Mouse (Mus musculus) T-helper 2 cell (primary cell): ENCODE results near the gene Vdr.

Experiments
- in situ Hi-C: fragments of 300-600 bp; cut with MboI, MseI; formaldehyde crosslinking; loops from one replicate; pipeline ENCODE4 v1.15.1; 2025; ENCODE audit warnings: high pct_unique_total_duplicates

Gene Vdr

DNA sequence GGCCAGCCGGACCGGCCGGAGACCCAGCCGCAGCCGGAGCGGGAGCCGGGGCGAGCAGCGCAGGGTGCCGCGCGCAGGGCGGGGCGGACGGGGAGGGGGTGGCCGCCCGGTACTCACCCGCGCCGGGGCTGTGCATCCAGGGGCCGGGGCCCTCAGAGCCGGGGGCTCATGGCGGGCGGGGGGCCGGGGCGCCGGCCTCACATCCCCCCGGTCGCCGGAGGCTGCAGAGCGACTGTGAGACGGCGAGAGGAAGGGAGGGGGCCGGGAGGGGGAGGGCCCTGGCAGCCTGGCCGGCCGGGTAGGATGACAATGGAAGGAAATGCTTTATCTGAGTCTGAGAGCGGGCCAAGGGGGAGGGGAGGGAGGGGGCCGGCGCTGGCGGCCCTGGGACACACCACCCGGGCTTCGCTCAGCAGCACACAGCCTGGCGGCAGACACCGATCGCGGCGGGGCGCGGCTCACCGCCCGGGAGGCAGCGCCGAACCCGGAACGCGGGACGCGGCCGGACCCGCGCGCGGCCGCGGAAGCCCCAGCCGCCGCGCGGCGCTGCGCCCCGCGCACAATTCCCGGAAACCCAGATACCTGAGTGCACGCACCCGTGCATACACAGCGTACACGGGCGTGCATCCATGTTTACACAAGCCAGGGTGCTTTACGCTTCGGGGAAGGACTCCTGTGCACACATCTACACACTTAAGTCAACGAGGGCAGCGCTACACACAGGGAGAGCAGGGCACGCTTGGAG lies 79.0 kb downstream of the Vdr start:
- in situ Hi-C loops = loop anchor here (5.0 kb wide), 1 partner anchor 39 kb away; no protein-coding TSS in a partner anchor

DNA sequence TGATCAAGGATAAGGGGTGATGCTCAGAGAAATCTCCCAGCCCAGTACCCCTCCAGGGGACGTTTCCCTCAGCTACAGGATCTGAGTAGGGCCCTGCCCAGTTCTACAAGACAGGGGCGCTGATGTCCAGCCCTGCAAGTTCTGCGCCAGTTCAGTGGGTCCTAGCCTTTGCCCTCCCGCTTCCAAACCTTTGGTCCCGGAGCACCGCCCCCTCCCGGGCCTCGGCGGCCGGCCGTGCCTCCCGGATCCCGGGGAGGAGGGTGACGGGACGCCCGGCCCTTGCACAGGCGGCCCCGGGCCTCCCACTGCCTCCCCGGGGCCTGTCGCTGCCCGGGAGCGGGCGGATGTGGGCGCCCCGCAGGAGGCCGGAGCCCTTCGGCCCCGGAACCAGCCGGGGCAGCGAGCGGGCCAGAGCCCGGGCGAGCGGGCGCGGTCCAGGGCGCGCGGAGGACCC lies 79.6 kb downstream of the Vdr start:
- in situ Hi-C loops = loop anchor here (5.0 kb wide), 1 partner anchor 39 kb away; no protein-coding TSS in a partner anchor

GRCm38 (mm10) chr15:97830253-97830787 lies 80.1 kb downstream of the Vdr start:
- in situ Hi-C loops = loop anchor here (5.0 kb wide), 1 partner anchor 38 kb away; no protein-coding TSS in a partner anchor

DNA sequence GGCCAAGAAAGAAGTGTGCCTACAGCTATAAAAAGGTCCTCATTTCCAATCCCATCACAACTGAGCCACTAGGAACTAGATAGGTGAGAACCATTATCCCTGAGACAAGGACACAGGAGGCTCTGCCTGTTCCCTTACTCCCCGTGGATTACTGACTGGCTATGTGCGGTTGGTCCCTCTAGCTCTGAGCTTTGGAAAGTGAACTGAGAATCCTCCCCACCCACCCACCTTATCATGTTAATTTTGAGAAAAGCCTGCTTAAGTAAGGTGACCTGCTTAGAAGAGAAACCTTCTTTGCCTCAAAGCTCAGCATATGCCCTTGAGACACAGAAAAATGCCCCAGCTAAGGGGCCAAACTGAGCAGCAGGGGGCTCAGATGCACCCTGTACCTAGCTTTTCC lies 81.0 kb downstream of the Vdr start:
- in situ Hi-C loops = no loop called here

GRCm38 (mm10) chr15:97828901-97829338 lies 81.5 kb downstream of the Vdr start:
- in situ Hi-C loops = no loop called here

GRCm38 (mm10) chr15:97828221-97828842 lies 82.1 kb downstream of the Vdr start:
- in situ Hi-C loops = no loop called here

DNA sequence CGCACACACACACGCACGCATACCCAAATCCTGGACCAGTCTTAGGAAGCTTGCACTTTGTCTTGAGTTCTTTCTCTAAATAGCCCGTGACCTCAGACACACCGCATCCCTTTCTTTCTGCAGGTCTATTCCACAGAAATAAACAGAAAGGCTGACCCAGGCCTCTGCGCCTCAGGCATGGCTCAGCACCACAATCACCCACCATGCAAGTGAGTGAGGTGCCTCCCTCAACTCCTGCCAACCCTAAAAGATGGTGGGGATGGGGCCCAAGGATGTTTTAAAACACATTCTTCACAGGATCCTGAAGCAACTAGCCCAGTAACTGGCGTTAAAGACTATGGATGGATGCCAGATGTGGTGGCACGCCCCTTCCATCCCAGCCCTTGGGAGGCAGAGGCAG lies 83.0 kb downstream of the Vdr start:
- in situ Hi-C loops = no loop called here

DNA sequence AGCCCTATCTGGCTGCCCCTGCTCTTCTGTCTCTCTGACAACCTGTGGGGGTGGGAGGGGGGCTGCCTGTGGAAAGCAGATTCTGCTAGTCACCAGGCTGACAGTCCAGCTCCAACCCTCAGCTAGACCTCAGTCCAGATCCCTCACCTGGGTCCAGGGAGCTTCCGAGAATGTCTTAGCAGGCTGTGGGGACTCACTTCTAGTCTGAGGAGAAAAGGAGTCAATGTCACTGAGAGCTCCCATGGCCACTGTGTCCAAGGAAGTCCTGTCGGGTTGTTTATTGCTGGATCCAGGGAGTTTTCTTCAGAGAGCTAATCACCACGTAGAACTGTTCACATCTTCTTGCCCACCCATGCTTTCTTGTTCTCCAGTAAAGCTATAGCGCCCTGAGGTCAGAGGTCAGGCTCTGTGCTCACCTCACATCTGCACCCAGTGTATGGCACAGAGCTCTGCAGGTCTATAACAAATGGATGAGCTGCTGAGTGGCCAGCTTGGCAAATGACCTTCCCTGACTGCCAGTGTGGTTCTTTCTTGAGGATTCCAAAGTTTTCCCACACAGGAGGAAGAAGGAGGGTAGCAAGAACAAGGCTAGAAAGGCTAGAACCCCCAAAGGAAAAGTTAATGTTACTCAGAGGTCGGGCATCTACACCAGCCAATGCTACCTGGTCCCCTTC lies 83.7 kb downstream of the Vdr start:
- in situ Hi-C loops = no loop called here

GRCm38 (mm10) chr15:97825941-97826587 lies 84.4 kb downstream of the Vdr start:
- in situ Hi-C loops = no loop called here

DNA sequence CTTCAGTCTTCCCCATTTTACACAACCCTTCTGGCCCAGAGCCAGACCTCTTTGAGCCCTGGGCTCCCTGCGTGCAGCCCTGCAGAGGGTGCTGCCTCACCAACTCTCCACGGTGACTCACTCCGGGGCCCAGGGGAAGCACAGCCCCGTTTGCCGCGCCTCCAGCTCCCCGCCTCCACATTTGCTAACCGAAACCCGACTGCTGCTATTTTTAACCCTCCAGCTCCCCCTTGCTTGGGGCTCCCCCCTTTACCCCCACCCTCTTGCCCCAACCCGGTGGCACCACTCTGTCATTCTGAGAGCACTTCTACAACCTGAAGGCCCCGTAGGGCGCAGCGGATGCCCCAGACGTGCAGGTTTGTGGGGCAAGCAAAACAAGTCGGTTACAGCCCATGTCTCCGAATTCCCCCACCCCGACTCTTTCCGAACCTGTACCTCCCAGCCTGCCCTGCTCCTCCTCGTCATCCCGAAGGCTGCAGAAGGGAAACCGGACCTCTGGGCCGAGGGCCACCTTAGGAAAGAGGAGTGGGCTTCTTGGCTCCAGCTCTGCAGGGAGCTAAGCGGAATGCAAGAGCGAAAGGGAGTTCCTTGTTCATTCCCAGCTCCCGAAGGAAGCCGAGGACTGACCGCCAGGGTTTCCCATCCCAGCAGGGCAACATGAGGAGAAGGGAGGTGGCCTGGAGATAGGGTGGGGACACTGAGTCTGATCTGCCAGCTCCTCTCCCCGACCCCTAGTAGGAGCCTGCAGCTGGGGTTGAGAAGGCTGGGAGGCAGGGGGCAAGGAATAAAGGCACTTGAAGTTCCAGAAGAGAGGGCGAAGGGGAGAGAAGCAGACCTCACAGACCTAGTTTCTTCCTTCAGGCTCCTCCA lies 85.1 kb downstream of the Vdr start:
- in situ Hi-C loops = no loop called here

DNA sequence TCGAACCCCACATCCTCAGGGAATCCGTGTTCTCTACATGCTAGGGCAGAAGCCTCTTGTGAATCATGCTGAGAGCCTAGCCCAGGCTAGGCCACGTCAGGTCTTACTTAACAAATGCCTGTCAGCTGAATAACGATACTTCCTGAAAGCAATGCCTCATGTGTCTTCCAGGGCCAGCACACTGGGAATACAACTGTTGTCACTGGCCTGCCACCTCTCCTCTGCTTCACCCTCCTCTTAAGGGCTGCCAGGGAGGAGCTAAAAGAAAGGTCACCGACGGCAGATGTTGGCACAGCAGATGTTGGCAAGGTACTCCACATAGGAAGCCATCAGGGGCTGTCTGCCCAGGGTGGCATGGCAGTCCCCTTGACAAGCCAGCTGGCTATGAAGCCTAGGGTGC lies 86.4 kb downstream of the Vdr start:
- in situ Hi-C loops = no loop called here

GRCm38 (mm10) chr15:97823479-97823878 lies 87.0 kb downstream of the Vdr start:
- in situ Hi-C loops = no loop called here

- in situ Hi-C loops = no loop called here
Observed at GRCm38 (mm10) chr15:97822545-97823228, 87.7 kb downstream of the Vdr start.

DNA sequence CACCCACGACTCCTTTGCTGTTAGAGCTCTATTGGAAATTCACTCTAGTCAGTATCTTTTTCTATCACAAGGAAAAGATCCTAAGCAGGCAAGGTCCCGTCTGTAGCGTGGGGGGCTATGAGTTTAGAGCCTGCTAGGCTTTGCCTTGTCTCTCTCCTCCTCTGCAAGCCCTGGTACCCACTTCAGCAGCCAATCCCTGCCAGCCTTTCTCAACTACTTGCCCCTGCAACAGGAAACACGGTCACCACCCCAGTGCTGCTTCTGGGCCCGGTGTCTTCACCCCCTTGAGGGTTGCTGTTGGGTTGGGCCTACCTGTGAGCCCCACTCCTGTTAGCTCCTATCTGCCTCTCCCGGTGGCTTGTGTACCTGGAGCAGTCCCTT lies 88.5 kb downstream of the Vdr start:
- in situ Hi-C loops = no loop called here

- in situ Hi-C loops = no loop called here
Observed at GRCm38 (mm10) chr15:97821321-97821982, 89.0 kb downstream of the Vdr start.

- in situ Hi-C loops = loop anchor here (10.0 kb wide), 1 partner anchor 715 kb away; the partner anchor contains the start of gene Kansl2
Observed at GRCm38 (mm10) chr15:97819937-97820336, 90.5 kb downstream of the Vdr start.

GRCm38 (mm10) chr15:97816199-97816994 lies 94.0 kb downstream of the Vdr start:
- in situ Hi-C loops = loop anchor here (10.0 kb wide), 1 partner anchor 718 kb away; the partner anchor contains the start of gene Kansl2

DNA sequence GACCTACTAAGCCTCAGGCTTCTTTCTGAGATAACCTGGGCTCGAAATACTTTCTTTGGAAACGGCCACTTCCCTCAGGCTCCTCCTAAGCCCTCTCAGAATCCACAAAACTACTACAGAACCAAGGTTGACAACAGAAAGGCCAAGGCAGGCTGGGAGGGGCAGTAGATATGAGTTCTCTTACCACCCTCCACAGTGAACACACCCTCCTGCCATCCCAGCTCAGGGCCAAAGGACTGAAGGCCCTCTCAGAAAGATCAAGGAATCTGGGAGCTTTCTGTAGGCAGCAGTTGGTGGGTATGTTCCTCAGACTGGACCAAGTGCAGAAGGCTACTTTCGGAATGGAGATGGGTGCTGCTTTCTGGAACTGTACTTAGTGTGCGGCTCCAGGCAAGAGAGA lies 95.2 kb downstream of the Vdr start:
- in situ Hi-C loops = loop anchor here (10.0 kb wide), 1 partner anchor 720 kb away; the partner anchor contains the start of gene Kansl2
